Mouse (Mus musculus): ENCODE results near the gene Rnf222.

DNA sequence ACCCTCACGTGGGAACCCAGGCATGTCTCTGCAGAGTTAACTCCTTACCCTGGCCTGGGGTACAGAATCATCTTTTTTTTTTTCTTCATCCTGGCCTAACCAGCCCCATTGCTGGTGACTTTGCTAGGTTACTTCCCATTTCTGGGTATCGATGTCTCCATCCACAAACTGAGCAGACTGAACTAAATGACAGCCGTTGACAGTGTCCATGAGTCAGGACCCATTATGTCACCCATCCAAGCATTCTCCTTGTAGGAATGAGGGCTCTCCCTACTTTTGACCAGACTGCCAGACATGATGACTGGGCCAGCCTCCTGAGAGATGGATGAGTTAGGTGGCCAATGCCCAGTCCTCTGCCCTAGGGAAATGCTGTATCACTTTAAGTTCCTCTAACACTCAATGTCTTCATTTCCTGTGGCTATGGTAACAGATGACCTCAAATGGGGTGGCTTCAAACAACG is 24.7 kb upstream of the Rnf222 start:
- TF ChIP-seq CTCF (conservative IDR thresholded peaks at IDR 0.05; ENCODE audit: low read length) (no peak), POU5F1 (IDR thresholded peaks at IDR 0.05; ENCODE audit: borderline replicate concordance, low read length) (no peak), NANOG (IDR thresholded peaks at IDR 0.05; ENCODE audit: borderline replicate concordance, low read length) (no peak)

Data from E14TG2a.4 (cell line).